Mouse (Mus musculus): ENCODE results near the gene Stpg1.

GRCm38 (mm10) chr4:135584838-135585237, 90.2 kb downstream of the Stpg1 start:
- TF ChIP-seq CTCF (IDR thresholded peaks at IDR 0.05; ENCODE audit: low read depth, low read length) (no peak), POLR2AphosphoS5 (IDR thresholded peaks at IDR 0.05; ENCODE audit: insufficient replicate concordance, low read depth, low read length) (no peak)

Measured in G1E (cell line).